Mouse (Mus musculus) adrenal gland (tissue): ENCODE results near the gene Rad9b.
"Not testable (repeated sequence)": the region's sequence is repeated elsewhere in the genome, so short reads cannot be mapped to it uniquely, and the experiment has no call there.

Experiments used
- intact Hi-C: fragments of 180-260 bp; cut with DNase I; formaldehyde crosslinking; loops from one replicate; pipeline ENCODE4 v1.15.1; 2025

Rad9b gene

DNA sequence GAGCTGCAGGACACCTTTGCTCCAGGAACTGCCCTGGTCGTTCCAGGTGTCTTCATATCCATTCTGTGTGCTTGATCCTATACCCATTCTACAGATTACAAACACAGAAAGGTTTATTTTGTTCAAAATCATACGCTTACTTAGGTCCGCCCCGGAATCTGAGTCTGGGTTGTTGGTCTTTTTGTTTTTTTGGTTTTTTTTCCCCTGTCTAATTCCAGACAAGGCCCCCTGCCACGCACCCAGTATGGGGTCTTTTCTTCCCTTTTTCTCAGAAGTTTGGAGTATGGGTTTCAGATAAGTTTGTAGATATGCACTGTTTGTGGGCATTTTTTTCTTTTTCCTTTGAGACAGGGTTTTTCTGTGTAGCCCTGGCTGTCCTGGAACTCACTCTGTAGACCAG, 18.8 kb upstream of the Rad9b start:
- intact Hi-C loops, result no loop called here

GRCm38 (mm10) chr5:122372192-122372769, 18.2 kb upstream of the Rad9b start, which contains the start of gene Fam216a:
Gene Fam216a (minus strand): TSS chr5:122372364.
- intact Hi-C loops, result no loop called here

GRCm38 (mm10) chr5:122371591-122372191, 17.7 kb upstream of the Rad9b start, which contains the start of gene Gpn3:
Gene Gpn3 (plus strand): TSS chr5:122371876.
- intact Hi-C loops, result no loop called here

DNA sequence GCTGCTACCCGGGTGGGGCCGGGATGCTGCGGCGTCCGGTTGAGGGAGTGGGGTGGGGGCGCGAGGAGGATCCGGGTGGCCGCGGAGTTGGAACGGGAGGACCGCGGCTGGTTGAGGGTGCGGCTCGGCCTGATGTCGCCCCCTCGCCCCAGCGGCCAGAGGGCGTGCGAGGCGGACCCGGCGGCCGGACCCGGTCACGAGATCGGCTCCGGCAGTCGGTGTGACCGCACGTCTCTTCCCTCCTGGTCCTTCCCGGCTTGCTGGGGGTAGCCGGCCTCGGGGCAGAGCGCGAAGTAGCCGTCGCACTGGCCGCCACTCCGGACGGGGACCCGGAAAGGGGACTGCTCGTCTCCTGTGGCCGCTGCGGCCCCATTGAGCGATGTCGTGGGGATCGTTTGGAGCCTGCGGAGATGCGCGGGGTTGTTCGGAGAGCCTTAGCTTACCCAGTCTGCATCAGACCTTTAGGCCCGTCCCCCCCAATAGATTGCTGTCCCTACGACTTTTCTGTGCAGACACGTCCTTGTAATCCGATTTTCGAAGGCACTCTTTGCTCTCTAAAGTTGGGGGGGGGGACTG, 547 bp upstream of the Rad9b start:
- intact Hi-C loops, result no loop called here

DNA sequence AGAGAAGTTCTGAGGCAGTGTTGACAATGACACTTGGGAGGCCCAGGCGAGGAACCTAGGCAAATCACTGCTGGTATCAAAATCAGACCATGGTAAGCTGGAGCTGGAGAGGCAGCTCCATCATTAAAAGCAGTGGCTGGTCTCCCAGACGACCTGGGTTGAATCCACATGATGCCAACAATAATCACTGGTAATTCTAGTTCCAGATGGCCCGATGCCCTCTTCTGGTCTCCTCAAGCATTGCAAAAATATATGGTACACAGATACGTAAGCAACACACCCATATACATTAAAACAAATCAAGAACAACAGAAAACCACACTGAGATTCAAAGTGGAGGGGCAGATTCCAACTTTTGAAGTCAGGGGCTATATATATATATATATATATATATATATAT, 8.3 kb downstream of the Rad9b start:
- intact Hi-C loops, result no loop called here

- intact Hi-C loops, result loop anchor here (5.0 kb wide), 1 partner anchor 227 kb away; no protein-coding TSS in a partner anchor
Observed at GRCm38 (mm10) chr5:122344260-122344659, 9.8 kb downstream of the Rad9b start.

DNA sequence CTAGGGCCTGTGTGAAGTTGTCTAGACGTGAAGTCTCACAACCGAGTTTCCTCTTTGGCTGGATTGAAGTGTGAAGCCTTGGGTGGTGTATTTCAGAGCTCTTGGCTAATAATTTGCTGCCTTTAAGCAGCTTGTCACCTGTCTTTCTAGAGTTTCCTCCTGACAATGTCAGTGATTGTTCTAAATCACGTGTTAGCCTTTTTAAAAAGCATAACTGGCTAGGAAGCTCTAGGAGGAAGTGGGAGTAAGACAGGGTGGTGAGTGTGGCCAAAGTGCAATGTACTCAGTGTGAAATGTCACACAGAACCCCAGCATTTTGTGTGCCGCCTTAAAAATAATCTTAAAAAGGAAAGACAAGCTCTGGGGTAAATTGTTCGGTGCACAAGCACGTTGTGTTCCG, 10.3 kb downstream of the Rad9b start:
- intact Hi-C loops, result loop anchor here (2.0 to 5.0 kb wide), 2 partner anchors 75 to 226 kb away; no protein-coding TSS in a partner anchor

- intact Hi-C loops, result loop anchor here (2.0 to 5.0 kb wide), 2 partner anchors 74 to 226 kb away; no protein-coding TSS in a partner anchor
Observed at GRCm38 (mm10) chr5:122342874-122343273, 11.2 kb downstream of the Rad9b start.

GRCm38 (mm10) chr5:122336554-122337294, 17.3 kb downstream of the Rad9b start:
- intact Hi-C loops, result no loop called here

DNA sequence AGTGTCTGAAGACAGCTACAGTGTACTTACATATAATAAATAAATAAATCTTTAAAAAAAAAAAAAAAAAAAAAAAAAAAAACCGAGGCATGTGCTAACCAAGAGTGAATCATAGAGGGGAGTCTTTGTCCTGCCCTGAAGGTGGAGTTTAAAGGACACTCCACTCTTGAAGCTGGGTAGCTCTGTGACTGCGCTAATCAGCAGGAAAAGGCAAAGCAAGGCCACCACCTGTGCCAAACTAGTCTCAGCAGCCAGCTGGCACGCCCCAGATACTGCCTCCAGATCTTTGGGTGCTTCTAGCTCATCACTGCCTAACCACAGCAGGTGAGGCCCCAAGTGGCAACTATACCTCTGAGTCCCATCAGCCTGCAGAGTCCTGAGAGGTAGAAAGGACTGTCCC, 19.4 kb downstream of the Rad9b start:
- intact Hi-C loops, result no loop called here

GRCm38 (mm10) chr5:122330269-122330668, 23.8 kb downstream of the Rad9b start:
- intact Hi-C loops, result no loop called here

DNA sequence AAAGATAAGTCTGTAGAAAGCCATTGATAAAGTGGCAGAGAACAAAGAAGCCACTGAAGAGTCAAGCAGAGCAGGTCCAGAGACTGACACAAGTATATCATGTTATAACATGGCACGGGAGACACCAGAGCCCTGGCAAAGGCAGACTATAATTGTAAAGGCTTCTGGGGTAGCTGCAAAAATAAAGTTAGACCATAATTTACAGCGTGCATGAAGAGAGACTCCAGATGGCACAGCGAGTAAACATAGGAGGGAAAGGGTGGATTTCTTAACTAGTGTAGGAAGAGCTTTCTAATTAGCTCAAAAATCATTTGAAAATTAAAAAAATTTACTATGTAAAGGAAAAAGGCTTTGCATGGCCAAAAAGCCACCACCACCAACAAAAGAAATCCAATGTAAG, 26.8 kb downstream of the Rad9b start:
- intact Hi-C loops, result loop anchor here (5.0 kb wide), 1 partner anchor 60 kb away; no protein-coding TSS in a partner anchor

GRCm38 (mm10) chr5:122325477-122325876, 28.6 kb downstream of the Rad9b start:
- intact Hi-C loops, result loop anchor here (5.0 kb wide), 1 partner anchor 58 kb away; no protein-coding TSS in a partner anchor

DNA sequence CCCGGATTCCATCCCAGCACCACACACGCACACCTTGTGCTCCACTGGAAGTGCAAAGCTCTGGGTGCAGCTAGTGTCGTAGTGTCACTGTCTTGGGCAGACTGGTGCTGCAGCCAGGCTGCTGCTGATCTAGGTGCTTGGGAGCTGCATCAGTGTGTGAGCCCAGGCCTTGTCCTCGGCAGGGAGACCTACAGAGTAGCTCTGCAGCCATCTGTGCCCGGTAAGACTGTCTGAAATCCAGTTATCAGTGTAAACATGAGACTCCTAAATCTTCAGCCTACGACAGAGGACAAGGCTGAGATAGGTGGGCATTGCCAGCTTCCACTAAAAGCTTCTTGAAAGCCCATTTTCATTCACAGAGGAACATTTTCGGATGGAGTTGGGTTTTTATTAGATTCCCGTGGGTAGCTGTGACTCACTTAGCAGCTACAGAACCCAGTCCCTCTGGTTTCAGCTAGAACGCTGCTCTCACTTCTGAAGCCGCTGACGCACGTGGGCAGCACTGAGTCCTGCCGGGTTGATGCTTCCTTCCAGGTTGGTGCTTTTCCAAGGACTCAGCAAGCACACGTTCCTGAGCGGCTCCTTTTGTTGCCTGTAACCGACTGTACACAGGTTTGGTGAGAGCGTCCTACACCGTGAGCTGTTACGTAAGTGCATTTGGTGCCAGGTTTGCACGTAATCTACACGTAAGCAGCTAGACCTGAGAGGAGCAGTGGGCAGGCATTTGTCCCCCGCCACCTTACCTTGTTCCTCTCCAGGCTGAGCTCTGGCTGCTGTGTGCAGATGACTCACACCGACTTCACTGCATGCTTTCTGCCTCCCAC, 29.2 kb downstream of the Rad9b start:
- intact Hi-C loops, result loop anchor here (5.0 kb wide), 2 partner anchors 38 to 58 kb away; no protein-coding TSS in a partner anchor

- intact Hi-C loops, result loop anchor here (5.0 kb wide), 1 partner anchor 36 kb away; no protein-coding TSS in a partner anchor
Observed at GRCm38 (mm10) chr5:122323523-122323922, 30.5 kb downstream of the Rad9b start.

DNA sequence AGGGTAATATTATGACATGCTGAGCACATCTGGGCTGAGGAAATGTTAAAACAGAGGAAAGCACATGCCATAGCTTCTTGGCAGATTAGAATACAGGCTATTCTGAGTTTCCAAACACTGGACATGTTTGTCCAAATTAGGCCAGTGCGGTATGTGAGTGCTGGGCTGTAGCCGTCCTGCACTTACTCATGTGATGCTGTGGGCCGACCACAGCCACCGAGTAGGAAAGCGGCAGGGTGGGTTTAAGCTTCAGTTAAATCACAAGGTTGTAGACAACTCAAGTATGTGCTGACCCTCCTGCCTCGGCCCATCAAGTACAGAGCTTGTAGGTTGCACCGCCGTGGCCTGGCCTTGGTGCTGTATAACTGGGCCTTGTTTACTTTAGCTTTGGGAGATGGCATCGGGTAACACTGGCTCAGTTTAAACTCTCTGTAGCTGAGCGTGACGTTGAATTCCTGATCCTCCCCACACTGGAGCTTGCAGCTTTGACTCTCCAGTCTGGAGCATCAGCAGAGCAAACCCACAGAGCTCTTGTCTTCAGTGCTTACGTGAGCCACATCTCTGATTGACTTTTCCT, 33.7 kb downstream of the Rad9b start:
- intact Hi-C loops, result loop anchor here (5.0 kb wide), 1 partner anchor 33 kb away; no protein-coding TSS in a partner anchor

GRCm38 (mm10) chr5:122319474-122320204, 34.4 kb downstream of the Rad9b start:
- intact Hi-C loops, result loop anchor here (5.0 kb wide), 1 partner anchor 32 kb away; no protein-coding TSS in a partner anchor

- intact Hi-C loops, result not testable (repeated sequence)
Observed at GRCm38 (mm10) chr5:122318976-122319375, 35.1 kb downstream of the Rad9b start.

- intact Hi-C loops, result no loop called here
Observed at GRCm38 (mm10) chr5:122318100-122318499, 35.9 kb downstream of the Rad9b start.
